In the genomic region with DNA sequence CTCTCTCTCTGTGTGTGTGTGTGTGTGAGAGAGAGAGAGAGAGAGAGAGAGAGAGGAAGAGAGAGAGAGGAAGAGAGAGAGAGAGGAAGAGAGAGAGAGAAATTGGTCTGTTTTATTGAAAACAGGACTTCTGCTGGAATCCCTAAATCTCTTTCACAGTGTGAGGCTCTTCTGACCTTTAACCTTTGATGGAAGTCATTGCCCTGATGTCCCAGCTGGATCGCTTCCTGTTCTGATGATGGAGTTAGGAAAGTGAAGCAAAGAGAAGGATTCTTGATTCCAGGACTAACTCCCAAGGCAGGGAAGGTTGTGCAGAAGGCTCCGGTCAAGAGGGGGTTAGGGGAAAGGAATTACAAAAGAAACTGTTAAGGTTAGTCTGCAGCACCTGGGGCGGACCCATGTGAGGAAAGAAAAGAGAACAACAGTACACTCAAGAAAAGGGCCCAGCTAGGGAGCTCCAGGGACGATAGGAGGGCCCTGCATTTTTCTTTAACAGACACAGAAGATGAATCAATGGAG, we compare ENCODE assay signal across 11 mouse cellular contexts.
"Had no signal": no experiment of that assay in that cellular context is flagged by ENCODE, and none has a peak within 500 bp of the region (broad histone marks: within the 10 kb centered on the region; RNA-seq: fewer than 3 reads in every experiment).

No protein-coding gene starts in this region.

- ATAC-seq: lung, postnatal 0 days had no signal

- DNase-seq: kidney, adult 9 months; kidney, postnatal 25 days; layer of hippocampus, adult 9-11 months; liver; lung, adult 2 months; lung, postnatal 36 days; midbrain, embryonic 14.5 days; right cerebral cortex, adult 18-20 months; right cerebral cortex, postnatal 25 days; thymus, postnatal 14 days had no signal
